Mouse (Mus musculus) cerebellum, adult (tissue): ENCODE results near the gene Dusp3.

Source experiments
- ATAC-seq: cut with Nextera tagmentation; 2 replicates; pipeline ENCODE4 v1.9.2; 2017; ENCODE audit warnings: mild to moderate bottlenecking, moderate library complexity, mixed read lengths; ENCODE audit not compliant: insufficient number of reproducible peaks, low FRiP score, low TSS enrichment

Gene Dusp3

GRCm38 (mm10) chr11:101980603-101981157 lies 6.1 kb downstream of the Dusp3 start:
- ATAC-seq: no peak

DNA sequence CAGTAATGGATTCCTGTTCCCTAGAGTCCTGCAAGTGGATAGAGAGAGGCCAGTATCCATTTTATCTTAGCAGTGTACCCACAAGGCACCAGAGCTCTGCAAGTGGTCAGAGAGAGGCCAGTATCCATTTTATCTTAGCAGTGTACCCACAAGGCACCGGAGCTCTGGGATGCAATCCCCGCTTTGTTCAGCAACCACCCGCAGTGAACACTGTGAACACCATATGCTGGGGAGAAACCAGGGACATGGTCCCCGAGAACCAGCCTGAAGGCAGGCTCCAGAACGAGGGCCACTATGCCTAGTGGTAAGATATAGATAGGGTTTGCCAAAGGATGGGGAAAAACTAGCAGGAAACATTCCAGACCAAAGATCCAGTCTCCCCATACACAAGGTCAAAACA lies 7.7 kb downstream of the Dusp3 start:
- ATAC-seq: no peak

- ATAC-seq: no peak
Observed at GRCm38 (mm10) chr11:101976949-101977348, 9.9 kb downstream of the Dusp3 start.

GRCm38 (mm10) chr11:101974923-101975322 lies 11.9 kb downstream of the Dusp3 start:
- ATAC-seq: no peak

DNA sequence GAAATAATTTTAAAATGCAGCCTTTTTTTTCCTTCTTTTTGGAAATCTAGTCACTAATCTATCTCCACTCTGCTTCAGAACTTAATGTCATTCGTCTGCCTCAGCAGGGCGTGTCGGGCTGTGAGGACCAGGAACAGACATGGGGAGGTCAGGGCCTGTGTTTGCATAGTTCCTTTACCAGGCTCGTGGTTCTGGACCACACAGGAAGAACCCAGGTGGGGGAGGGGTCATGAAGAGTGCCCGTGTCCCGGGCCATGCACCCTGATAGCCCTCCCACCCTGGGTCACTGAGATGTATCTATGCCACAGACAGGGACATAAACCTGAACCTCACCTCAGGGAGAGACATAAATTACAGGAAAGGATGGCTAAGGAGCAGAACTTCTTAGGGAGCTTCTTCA lies 12.6 kb downstream of the Dusp3 start:
- no peak for ATAC-seq

- no peak for ATAC-seq
Observed at GRCm38 (mm10) chr11:101973496-101973895, 13.3 kb downstream of the Dusp3 start.

GRCm38 (mm10) chr11:101972651-101973050 lies 14.2 kb downstream of the Dusp3 start:
- ATAC-seq: no peak

- ATAC-seq: no peak
Observed at GRCm38 (mm10) chr11:101972097-101972496, 14.7 kb downstream of the Dusp3 start.

DNA sequence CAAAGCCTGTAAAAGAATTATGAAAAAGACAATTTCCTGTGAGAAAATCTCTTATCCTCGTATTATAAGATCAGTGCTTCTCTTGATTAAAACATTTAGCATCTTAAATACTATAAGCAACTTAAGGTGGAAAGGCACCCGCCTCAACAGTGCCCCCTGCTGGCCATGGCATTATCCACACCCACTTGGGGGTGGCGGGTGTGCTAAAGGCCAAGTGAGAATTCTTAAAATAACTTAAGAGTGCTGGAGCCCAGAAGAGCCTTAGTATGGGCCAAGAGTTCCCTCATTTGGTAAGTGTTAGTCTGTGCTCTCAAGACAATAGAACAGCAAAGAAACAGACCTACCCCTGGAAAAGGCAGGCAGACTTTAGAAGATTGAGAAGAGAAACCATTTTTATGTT lies 15.4 kb downstream of the Dusp3 start:
- ATAC-seq: no peak

DNA sequence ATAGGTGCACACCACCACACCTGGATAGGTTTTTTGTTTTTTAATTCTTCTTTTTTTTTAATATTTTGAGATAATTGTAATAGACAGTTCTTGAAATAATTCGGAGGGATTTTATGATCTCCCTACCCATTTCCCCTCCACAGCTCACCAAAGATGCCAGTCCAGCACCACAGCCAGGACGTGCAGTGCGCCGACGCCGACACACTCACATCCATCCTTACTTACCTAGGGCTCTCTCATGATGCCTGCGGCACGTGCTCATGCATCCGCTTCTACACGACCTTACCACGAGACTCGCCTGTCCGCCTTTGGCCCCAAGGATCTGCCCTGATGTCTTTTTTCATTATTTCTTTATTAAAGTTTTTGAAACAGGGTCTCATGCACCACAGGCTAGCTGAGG lies 17.0 kb downstream of the Dusp3 start:
- ATAC-seq: no peak

DNA sequence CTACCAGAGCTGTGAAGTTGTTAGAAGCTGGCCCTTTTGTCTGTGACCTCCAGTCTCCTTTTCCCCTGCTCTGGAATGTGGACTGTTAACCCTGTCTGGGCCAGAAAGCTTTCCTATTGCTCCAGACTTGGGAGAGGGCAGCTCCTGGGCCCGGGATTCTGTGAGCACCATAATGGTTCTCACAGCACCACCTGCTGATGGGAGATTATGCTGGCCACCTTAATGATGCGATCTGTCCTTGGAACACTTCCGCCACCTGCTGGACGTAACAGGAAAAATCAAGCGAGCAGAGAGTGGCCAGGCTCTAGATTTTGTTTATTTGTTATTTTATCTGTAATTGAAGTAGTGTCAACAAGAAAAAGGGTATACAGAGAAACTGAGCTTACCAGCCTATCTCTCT lies 18.0 kb downstream of the Dusp3 start:
- peak; percentile 80; the same call in 1 of the 2 replicates for ATAC-seq

DNA sequence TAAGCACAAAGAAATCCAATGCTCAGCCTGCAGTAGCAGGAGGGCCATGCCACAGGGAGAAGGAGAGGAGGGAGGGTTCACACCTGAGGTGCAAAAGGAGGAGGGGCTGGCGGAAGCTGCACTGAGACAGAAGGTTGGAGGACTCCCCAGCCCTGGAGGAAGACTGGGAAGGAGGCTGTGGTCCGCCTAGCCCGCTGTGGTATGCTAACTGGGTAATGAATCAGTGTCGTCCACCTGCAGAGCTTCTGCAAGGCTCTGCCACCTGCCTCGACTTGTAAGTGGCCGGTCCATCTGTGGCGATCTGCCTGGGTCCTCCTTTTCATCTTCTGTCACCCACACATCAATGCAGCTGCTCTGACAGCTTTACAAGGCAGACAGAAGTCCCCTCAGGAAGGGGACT lies 18.5 kb downstream of the Dusp3 start:
- no peak for ATAC-seq

- ATAC-seq: no peak
Observed at GRCm38 (mm10) chr11:101966965-101967614, 19.7 kb downstream of the Dusp3 start, which contains the start of gene Sost. TSS of gene Sost (minus strand) at chr11:101967015.

GRCm38 (mm10) chr11:101965553-101965952 lies 21.3 kb downstream of the Dusp3 start:
- ATAC-seq: no peak

- ATAC-seq: no peak
Observed at GRCm38 (mm10) chr11:101964647-101965046, 22.2 kb downstream of the Dusp3 start.

DNA sequence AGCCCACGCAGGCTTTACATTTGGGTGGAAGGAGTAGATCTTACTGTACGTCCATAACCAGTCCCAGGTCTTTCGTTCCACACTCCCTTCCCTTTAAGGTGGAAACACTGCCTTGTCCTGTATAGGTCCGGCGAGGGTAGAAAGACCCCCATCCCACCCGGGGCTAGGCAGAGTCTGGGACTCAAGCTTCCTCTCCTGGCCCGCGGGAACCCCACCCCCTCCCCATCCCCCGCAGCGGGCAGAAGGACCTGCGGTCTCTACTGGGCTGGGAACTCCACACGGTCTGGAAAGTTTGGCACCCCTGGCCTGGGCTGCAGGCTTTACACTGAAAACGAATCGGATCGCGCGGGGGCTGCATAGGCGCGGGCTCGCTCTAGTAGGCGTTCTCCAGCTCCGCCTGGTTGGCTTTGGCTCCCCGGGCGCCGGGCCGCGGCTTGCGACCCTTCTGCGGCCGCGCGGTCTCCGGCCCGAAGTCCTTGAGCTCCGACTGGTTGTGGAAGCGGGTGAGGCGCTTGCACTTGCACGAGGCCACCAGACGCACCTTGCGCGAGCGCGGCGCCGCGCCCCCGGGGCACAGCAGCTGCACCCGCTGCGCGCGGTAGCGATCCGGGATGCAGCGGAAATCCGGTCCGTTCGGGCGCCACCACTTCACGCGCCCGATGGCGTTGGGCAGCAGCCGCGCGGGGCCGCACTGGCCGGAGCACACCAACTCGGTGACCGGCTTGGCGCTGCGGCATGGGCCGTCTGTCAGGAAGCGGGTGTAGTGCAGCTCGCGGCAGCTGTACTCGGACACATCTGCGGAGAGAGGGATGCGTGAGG lies 23.1 kb downstream of the Dusp3 start:
- no peak for ATAC-seq

- ATAC-seq: no peak
Observed at GRCm38 (mm10) chr11:101963043-101963442, 23.8 kb downstream of the Dusp3 start.

DNA sequence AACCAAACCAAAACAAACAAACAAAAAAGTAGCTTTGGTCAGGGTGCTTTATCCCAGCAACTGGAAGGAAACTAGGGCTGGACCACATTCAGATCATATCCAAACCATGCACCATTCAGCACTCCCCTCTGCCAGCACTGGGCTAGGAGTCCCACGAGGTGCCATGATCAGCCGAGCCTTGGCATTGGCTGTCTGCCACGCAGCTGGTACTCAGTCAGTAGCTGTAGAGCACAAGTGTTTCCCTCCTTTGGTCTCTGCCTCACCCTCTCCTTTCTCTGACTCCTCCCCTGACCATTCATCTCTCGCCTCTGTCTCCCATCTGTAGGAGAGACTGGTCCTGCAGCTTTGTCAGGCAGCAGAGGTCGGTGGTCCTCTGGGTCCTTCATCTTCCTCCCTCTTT lies 29.3 kb downstream of the Dusp3 start:
- no peak for ATAC-seq

GRCm38 (mm10) chr11:101953441-101953840 lies 33.4 kb downstream of the Dusp3 start:
- no peak for ATAC-seq

DNA sequence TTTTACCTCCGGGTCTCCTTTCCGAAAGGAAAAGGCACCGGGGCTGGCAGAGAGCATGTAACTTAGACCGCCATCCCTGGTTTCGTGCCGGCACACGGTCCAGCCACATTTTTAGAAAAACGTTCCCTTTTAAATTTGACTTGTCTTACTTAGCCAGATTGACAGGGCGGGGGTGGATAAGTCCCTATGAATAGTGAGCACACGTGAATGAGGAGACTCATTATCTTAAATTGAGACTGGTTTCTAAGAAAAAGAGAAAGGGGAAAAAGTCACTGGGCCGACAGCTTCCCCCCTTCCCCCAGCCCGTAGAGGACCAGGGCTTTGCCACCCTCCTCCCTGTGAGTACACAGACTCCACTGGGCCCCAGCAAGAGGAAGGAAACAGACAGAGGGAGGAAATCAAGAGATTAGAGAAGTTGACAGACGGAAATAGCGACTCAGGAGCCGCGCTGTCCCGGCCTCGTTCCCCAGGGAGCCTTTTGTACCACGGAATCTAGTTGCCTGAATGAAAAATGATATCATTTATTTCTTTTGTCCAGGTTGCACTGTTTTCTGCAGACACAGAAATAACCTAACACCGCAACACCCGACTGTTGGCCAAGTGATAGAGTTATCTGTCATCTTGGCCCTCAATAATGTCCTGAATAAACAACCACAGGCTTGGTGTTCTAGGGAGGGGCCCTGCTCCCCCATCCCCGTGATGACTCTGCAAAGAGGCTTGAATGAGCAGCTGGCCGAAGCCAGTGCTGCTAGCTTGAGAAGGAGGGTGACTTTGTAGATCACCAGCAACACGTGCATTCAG lies 34.1 kb downstream of the Dusp3 start:
- no peak for ATAC-seq

DNA sequence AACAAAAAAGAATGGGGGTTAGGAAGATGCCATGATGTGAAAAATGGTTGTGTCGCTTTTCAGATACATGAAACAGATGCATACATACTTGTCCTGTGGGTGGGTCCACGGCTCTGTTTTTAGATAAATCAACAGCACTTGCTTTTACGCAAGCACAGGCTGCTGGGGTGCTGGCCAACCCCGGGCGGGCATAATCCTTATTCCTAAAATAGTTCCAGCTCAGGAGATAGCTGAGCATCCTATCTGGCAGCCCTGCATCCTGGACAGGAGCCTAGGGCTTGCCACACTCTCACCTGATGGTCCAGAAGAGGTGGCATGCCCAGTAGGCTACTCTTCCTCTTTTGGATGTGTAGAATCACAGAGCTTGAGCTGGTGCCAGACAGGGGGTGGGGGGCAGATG lies 36.8 kb downstream of the Dusp3 start:
- ATAC-seq: no peak
